Mouse (Mus musculus): ENCODE measurements around the gene Reps2. TPM values are rescaled to one million over a fixed set of nuclear protein-coding genes. Genes with fewer than 3 reads are reported as not detected.
A peak's percentile ranks its signal among the peaks of the same experiment; 100 is the strongest.

Reps2 gene
- total RNA-seq (2021): 1 to 10 TPM in 1 of 2 experiments, under 1 TPM in 1; 0.75 to 1.1 TPM
- 0.39 and 0.64 TPM in 2 replicates for polyA plus RNA-seq (2012; rRNA removed)
- long read RNA-seq: 0 reads

GRCm38 (mm10) chrX:162643091-162643788, at the start of gene Reps2:
Gene Reps2 (minus strand): TSS chrX:162643649.
- WGBS: 17% methylated on average over 52 of the region's 61 CpGs
- intact Hi-C loops (cut with DNase I): no loop called here
- TF ChIP-seq EP300 (IDR thresholded peaks at IDR 0.05; ENCODE audit: insufficient read depth, low read depth, low read length): no peak

DNA sequence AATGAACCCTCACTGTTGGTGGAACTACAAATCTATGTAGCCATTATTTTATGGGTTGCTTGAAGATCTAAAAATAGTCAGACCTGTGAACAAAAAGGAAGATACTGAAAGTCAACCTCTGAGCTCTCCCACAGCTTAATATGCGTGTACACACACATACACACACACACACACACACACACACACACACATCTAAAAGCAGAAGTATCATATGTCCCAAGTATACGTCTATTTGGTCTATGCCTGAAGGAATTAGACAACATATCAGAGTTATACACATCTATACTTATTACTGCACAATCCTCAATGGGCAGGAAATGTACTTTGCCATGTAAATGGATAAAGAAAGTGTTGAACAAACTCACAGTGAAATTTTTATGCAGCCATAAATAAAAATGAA, 47.8 kb upstream of the Reps2 start:
- Histone ChIP-seq H3K4me1 (ENCODE audit: control insufficient read depth, insufficient read depth, low read length) (no peaks in the 10 kb centered on the region), H3K79me2 (replicated peaks; ENCODE audit: control insufficient read depth, insufficient read depth, low read length) (no peaks in the 10 kb centered on the region), H3K4me3 (no peak overlapping the region), H3K9ac (ENCODE audit: low read depth, low read length) (no peak overlapping the region), H3K27me3 (ENCODE audit: control insufficient read depth, insufficient read depth, low read length) (no peaks in the 10 kb centered on the region), H3K36me3 (ENCODE audit: control insufficient read depth, insufficient read depth, low read length) (no peaks in the 10 kb centered on the region), H3K27ac (no peak overlapping the region)
- TF ChIP-seq POLR2A (IDR thresholded peaks at IDR 0.05; ENCODE audit: insufficient read depth, low read depth, low read length) (no peak), CTCF (IDR thresholded peaks at IDR 0.05) (no peak), EP300 (IDR thresholded peaks at IDR 0.05; ENCODE audit: insufficient read depth, low read depth, low read length) (no peak)
- 31% methylated on average over 2 of the region's 2 CpGs for WGBS
- DNase-seq: no peak
- intact Hi-C loops (cut with DNase I): no loop called here

More at GRCm38 (mm10) chrX:162643091-162643788, at the start of gene Reps2:
- Histone ChIP-seq H3K27ac (no peak within 1 kb of the TSS), H3K9ac (ENCODE audit: low read depth, low read length) (peak within 1 kb of the TSS; percentile 73), H3K4me3 (peak within 1 kb of the TSS; percentile 37), H3K79me2 (replicated peaks; ENCODE audit: control insufficient read depth, insufficient read depth, low read length) (no peaks in the 10 kb centered on the region), H3K36me3 (ENCODE audit: control insufficient read depth, insufficient read depth, low read length) (no peaks in the 10 kb centered on the region), H3K4me1 (ENCODE audit: control insufficient read depth, insufficient read depth, low read length) (no peaks in the 10 kb centered on the region; the same call in 1 of the 2 replicates), H3K27me3 (ENCODE audit: control insufficient read depth, insufficient read depth, low read length) (no peaks in the 10 kb centered on the region)
- DNase-seq: peak; percentile 71 to 80

DNA sequence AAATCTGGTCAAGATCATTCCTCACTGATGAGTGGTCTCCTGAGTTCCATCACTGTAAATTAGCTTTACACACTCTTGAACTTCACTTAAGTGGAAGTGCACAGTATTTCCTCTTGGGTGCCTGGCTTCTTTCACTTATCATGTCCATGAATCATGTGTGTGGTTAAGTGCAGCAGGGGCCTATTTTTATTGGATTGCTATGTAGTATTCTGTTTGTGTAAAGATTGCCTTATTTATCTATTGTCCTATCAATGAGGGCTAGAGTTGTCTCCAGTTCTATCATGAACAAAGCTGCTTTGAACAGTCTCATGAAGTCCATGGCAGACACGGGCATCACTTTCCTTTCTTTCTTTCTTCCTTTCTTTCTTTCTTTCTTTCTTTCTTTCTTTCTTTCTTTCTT, 41.9 kb upstream of the Reps2 start:
- H3K79me2 ChIP-seq (replicated peaks; ENCODE audit: control insufficient read depth, insufficient read depth, low read length): no peaks in the 10 kb centered on the region
- WGBS: 90% methylated on average over 1 of the region's 1 CpGs
- no peak overlapping the region for H3K27ac ChIP-seq
- intact Hi-C loops (cut with DNase I): no loop called here
- no peak for DNase-seq
- H3K4me1 ChIP-seq (ENCODE audit: control insufficient read depth, insufficient read depth, low read length): no peaks in the 10 kb centered on the region
- TF ChIP-seq CTCF (IDR thresholded peaks at IDR 0.05) (no peak), POLR2A (IDR thresholded peaks at IDR 0.05; ENCODE audit: insufficient read depth, low read depth, low read length) (no peak), EP300 (IDR thresholded peaks at IDR 0.05; ENCODE audit: insufficient read depth, low read depth, low read length) (no peak)
- no peak overlapping the region for H3K4me3 ChIP-seq
- no peaks in the 10 kb centered on the region for H3K36me3 ChIP-seq (ENCODE audit: control insufficient read depth, insufficient read depth, low read length)
- H3K27me3 ChIP-seq (ENCODE audit: control insufficient read depth, insufficient read depth, low read length): no peaks in the 10 kb centered on the region
- H3K9ac ChIP-seq (ENCODE audit: low read depth, low read length): no peak overlapping the region

GRCm38 (mm10) chrX:162679506-162679905, 36.1 kb upstream of the Reps2 start:
- 49% methylated on average over 2 of the region's 2 CpGs for WGBS
- H3K27ac ChIP-seq: no peak overlapping the region

DNA sequence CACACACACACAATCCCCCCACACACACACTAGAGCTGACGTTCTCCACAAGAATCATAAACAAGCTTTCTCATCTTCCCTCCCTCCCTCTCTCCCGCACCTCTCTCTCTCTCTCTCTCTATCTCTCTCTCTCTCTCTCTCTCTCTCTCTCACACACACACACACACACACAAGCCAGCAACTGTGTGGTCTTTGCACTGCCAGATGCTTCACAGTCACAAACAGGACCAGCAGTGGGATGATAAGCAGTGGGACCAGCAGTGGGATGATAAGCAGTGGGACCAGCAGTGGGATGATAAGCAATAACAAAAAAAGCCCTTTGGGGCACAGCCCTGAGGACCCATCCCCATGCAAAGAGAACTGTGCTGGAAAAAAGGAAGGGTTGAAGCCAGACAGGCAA, 35.4 kb upstream of the Reps2 start:
- no peak overlapping the region for H3K9ac ChIP-seq (ENCODE audit: low read depth, low read length)
- WGBS: 58% methylated on average over 2 of the region's 2 CpGs
- H3K4me1 ChIP-seq (ENCODE audit: control insufficient read depth, insufficient read depth, low read length): no peaks in the 10 kb centered on the region
- TF ChIP-seq POLR2A (IDR thresholded peaks at IDR 0.05; ENCODE audit: insufficient read depth, low read depth, low read length) (no peak), EP300 (IDR thresholded peaks at IDR 0.05; ENCODE audit: insufficient read depth, low read depth, low read length) (no peak), CTCF (IDR thresholded peaks at IDR 0.05) (no peak)
- no peak overlapping the region for H3K27ac ChIP-seq
- no peaks in the 10 kb centered on the region for H3K36me3 ChIP-seq (ENCODE audit: control insufficient read depth, insufficient read depth, low read length)
- H3K79me2 ChIP-seq (replicated peaks; ENCODE audit: control insufficient read depth, insufficient read depth, low read length): no peaks in the 10 kb centered on the region
- intact Hi-C loops (cut with DNase I): no loop called here
- no peak for DNase-seq
- no peak overlapping the region for H3K4me3 ChIP-seq
- no peaks in the 10 kb centered on the region for H3K27me3 ChIP-seq (ENCODE audit: control insufficient read depth, insufficient read depth, low read length)

More at GRCm38 (mm10) chrX:162679506-162679905, 36.1 kb upstream of the Reps2 start:
- TF ChIP-seq EP300 (IDR thresholded peaks at IDR 0.05; ENCODE audit: insufficient read depth, low read depth, low read length) (no peak), CTCF (IDR thresholded peaks at IDR 0.05) (no peak), POLR2A (IDR thresholded peaks at IDR 0.05; ENCODE audit: insufficient read depth, low read depth, low read length) (no peak)
- Histone ChIP-seq H3K79me2 (replicated peaks; ENCODE audit: control insufficient read depth, insufficient read depth, low read length) (no peaks in the 10 kb centered on the region), H3K27me3 (ENCODE audit: control insufficient read depth, insufficient read depth, low read length) (no peaks in the 10 kb centered on the region), H3K4me1 (ENCODE audit: control insufficient read depth, insufficient read depth, low read length) (no peaks in the 10 kb centered on the region), H3K9ac (ENCODE audit: low read depth, low read length) (no peak overlapping the region), H3K36me3 (ENCODE audit: control insufficient read depth, insufficient read depth, low read length) (no peaks in the 10 kb centered on the region), H3K4me3 (no peak overlapping the region)
- DNase-seq: no peak
- intact Hi-C loops (cut with DNase I): no loop called here

GRCm38 (mm10) chrX:162666166-162666565, 22.7 kb upstream of the Reps2 start:
- no peaks in the 10 kb centered on the region for H3K79me2 ChIP-seq (replicated peaks; ENCODE audit: control insufficient read depth, insufficient read depth, low read length)
- intact Hi-C loops (cut with DNase I): no loop called here
- H3K4me3 ChIP-seq: no peak overlapping the region
- no peak overlapping the region for H3K9ac ChIP-seq (ENCODE audit: low read depth, low read length)
- TF ChIP-seq POLR2A (IDR thresholded peaks at IDR 0.05; ENCODE audit: insufficient read depth, low read depth, low read length) (no peak), CTCF (IDR thresholded peaks at IDR 0.05) (no peak), EP300 (IDR thresholded peaks at IDR 0.05; ENCODE audit: insufficient read depth, low read depth, low read length) (no peak)
- no peak overlapping the region for H3K27ac ChIP-seq
- H3K4me1 ChIP-seq (ENCODE audit: control insufficient read depth, insufficient read depth, low read length): no peaks in the 10 kb centered on the region
- no peaks in the 10 kb centered on the region for H3K27me3 ChIP-seq (ENCODE audit: control insufficient read depth, insufficient read depth, low read length)
- no peaks in the 10 kb centered on the region for H3K36me3 ChIP-seq (ENCODE audit: control insufficient read depth, insufficient read depth, low read length)
- 65% methylated on average over 2 of the region's 2 CpGs for WGBS
- DNase-seq: no peak

All from heart, adult 2 months (tissue).